Mouse (Mus musculus) heart, adult 2 months (tissue): ENCODE data around the gene Cst12.

Source experiments
- CTCF ChIP-seq: fragments of 200-600 bp; IDR thresholded peaks from 2 replicates; pipeline ENCODE4 v1.8.1; 2022; ENCODE audit warnings: antibody characterized with exemption, mild to moderate bottlenecking, moderate library complexity
- POLR2A ChIP-seq: fragments of 200-500 bp; IDR thresholded peaks from 2 replicates; pipeline ENCODE4 v1.6.1; 2011; ENCODE audit warnings: mild to moderate bottlenecking, low read depth, low read length, control low read depth; ENCODE audit not compliant: insufficient read depth

GRCm38 (mm10) chr2:148798485-148798884, 9.3 kb downstream of the Cst12 start, which contains the start of gene Cst8:
- TF ChIP-seq CTCF (no peak), POLR2A (no peak)
